Mouse (Mus musculus) embryonic fibroblast, embryonic 13.5 days (primary cell): ENCODE results near the gene Aurka.

Experiments used
- CTCF ChIP-seq: IDR thresholded peaks from 2 replicates; pipeline ENCODE4 v1.5.1; 2011; ENCODE audit warnings: mild to moderate bottlenecking, control low read depth, low read length, moderate library complexity, borderline replicate concordance; ENCODE audit not compliant: insufficient read depth
- POLR2A ChIP-seq: IDR thresholded peaks from 2 replicates; pipeline ENCODE4 v1.6.1; 2011; ENCODE audit warnings: low read depth, mild to moderate bottlenecking, control low read depth, low read length, moderate library complexity

DNA sequence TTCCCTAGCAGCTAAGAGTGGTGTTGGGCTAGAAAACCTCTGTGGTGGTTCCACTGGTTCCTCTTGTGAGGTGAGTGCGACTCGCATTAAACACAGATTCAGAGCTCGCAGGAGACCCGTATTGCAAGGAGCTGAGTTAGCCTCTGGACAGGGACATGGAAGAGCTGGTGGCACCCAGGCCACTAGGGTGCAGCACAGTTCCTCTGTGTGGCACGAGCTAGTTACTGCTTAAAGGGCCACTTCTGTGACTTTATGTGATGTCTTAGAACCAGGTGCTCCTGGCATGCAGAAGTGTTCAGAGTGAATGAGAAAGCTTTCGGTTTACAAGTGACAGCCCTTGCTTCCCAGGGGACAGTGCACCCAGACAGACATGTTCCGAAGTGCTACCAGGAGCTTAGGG lies 8.0 kb upstream of the Aurka start:
- TF ChIP-seq POLR2A, result no peak
- TF ChIP-seq CTCF, result peak; percentile 76; the same call in 1 of the 2 replicates
